In the genomic region with DNA sequence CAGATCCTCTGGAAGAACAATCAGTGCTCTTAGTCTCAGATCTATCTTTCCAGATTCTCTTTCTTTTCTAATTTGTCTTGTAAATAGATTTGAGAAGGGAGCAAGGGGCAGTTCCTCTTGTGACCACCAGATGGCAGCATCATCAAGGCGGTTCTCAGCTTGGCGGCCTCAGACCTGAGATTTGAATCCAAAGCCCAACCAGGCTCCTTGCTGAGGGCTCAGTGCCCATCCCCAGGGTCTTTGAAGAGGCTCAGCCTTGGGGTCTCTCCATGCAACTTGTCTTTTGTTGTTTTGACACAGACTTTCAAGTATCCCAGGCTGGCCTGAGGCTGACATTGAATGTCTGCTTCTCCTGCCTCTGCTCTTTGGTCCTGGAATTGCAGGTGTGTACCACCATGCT, we compare ENCODE assay signal across 10 mouse cellular contexts. TPM values are rescaled to one million over a fixed set of nuclear protein-coding genes. Genes with fewer than 3 reads are reported as not detected.
DNase-seq lines count a peak whose midpoint lies in the region; TF ChIP-seq lines count a peak whose summit lies in the region.
"Had no signal": no experiment of that assay in that cellular context is flagged by ENCODE, and none has a peak within 500 bp of the region (broad histone marks: within the 10 kb centered on the region; RNA-seq: fewer than 3 reads in every experiment).

No protein-coding gene starts in this region.

- H3K4me3 ChIP-seq in spleen, adult 2 months (ENCODE audit: extremely low read depth, insufficient read depth, insufficient read length), result no peak overlapping the region
- H3K4me3 ChIP-seq: hindbrain, embryonic 15.5 days; neural tube, embryonic 13.5 days had no signal

- no peaks in the 10 kb centered on the region for H3K36me3 ChIP-seq in spleen, adult 2 months (ENCODE audit: control insufficient read depth, insufficient read depth, low read length)
- H3K36me3 ChIP-seq: hindbrain, embryonic 15.5 days; neural tube, embryonic 13.5 days had no signal

- H3K4me1 ChIP-seq in spleen, adult 2 months (ENCODE audit: control insufficient read depth, insufficient read depth, insufficient read length), result 0 out of 2 replicates have a peak, but pooled peaks cover 1% of the 10 kb centered on the region

- DNase-seq in heart, adult 18-20 months, result peak; percentile 33 to 76
- no peak for DNase-seq in heart, adult 8-10 months (ENCODE audit: low spot score)
- DNase-seq in spleen, adult 2 months (ENCODE audit: low read depth in 1 of 2, low spot score in 2 of 2), result peak; percentile 21 to 35
- no peak for DNase-seq in spleen, adult 12 weeks (ENCODE audit: low spot score)
- DNase-seq in c-Kit-positive CD71-positive TER-119-positive erythroid progenitor cells, embryonic 14.5 days (ENCODE audit: low spot score), result peak; percentile 56
- DNase-seq in induced T-regulatory cell, adult 2 months (ENCODE audit: low read depth), result peak; percentile 79
- DNase-seq in lung, postnatal 14 days, result peak; percentile 59
- DNase-seq in thymus, postnatal 0 days (ENCODE audit: low spot score), result peak; percentile 52

- peak; percentile 93 for TF ChIP-seq CTCF in spleen, adult 2 months (IDR thresholded peaks at IDR 0.05; ENCODE audit: extremely low read depth, insufficient read depth, insufficient read length, insufficient replicate concordance)

- WGBS in spleen, adult 2 months, result 5% methylated on average over 2 of the region's 2 CpGs

- H3K27me3 ChIP-seq in spleen, adult 2 months (ENCODE audit: control insufficient read depth, insufficient read depth, low read length), result peaks cover 11% of the 10 kb centered on the region

- no peak overlapping the region for H3K27ac ChIP-seq in spleen, adult 2 months (ENCODE audit: insufficient read depth, low read length)
- H3K27ac ChIP-seq: hindbrain, embryonic 15.5 days; neural tube, embryonic 13.5 days had no signal

- no peak for TF ChIP-seq POLR2A in spleen, adult 2 months (IDR thresholded peaks at IDR 0.05; ENCODE audit: low read depth, low read length)

RNA-seq across cellular contexts. Expression of gene Fbxo2, which starts 10.4 kb away (rescaled TPM):
- under 1 TPM; 0.28 to 0.35 TPM for total RNA-seq in heart, adult 18-20 months (2021)
- total RNA-seq in heart, adult 8-10 months (2022), result under 1 TPM; 0.27 to 0.57 (median 0.31) TPM
- 0.14 and 0.28 TPM in 2 replicates for polyA plus RNA-seq in spleen, adult 2 months (2012; rRNA removed)
- polyA plus RNA-seq in thymus, postnatal 0 days (2015; fragmentation: Nextera tagmentation; extraction: Ambion mirVana), result 0.71 and 1.1 TPM in 2 replicates

RNA-seq across cellular contexts. Expression of gene Fbxo44, which starts 10.6 kb away (rescaled TPM):
- 10 to 100 TPM; 22.8 to 23.0 TPM for total RNA-seq in heart, adult 18-20 months (2021)
- 10 to 100 TPM; 25.2 to 33.4 (median 25.5) TPM for total RNA-seq in heart, adult 8-10 months (2022)
- 3.5 and 8.1 TPM in 2 replicates for polyA plus RNA-seq in spleen, adult 2 months (2012; rRNA removed)
- polyA plus RNA-seq in thymus, postnatal 0 days (2015; fragmentation: Nextera tagmentation; extraction: Ambion mirVana), result 10.2 and 10.9 TPM in 2 replicates

RNA-seq across cellular contexts. Expression of gene Fbxo6, which starts 18.9 kb away (rescaled TPM):
- total RNA-seq in heart, adult 18-20 months (2021), result 10 to 100 TPM; 41.0 to 42.1 TPM
- 10 to 100 TPM; 36.1 to 44.0 (median 39.6) TPM for total RNA-seq in heart, adult 8-10 months (2022)
- polyA plus RNA-seq in spleen, adult 2 months (2012; rRNA removed), result 30.8 and 31.6 TPM in 2 replicates
- 36.2 and 37.7 TPM in 2 replicates for polyA plus RNA-seq in thymus, postnatal 0 days (2015; fragmentation: Nextera tagmentation; extraction: Ambion mirVana)

RNA-seq across cellular contexts. Expression of gene Draxin, which starts 40.3 kb away (rescaled TPM):
- under 1 TPM; 0.07 to 0.08 TPM for total RNA-seq in heart, adult 18-20 months (2021)
- total RNA-seq in heart, adult 8-10 months (2022), result under 1 TPM; 0.06 to 0.20 (median 0.07) TPM
- 1.9 and 2.5 TPM in 2 replicates for polyA plus RNA-seq in spleen, adult 2 months (2012; rRNA removed)
- polyA plus RNA-seq in thymus, postnatal 0 days (2015; fragmentation: Nextera tagmentation; extraction: Ambion mirVana), result not detected in 2 replicates

RNA-seq across cellular contexts. Expression of gene Mad2l2, which starts 40.7 kb away (rescaled TPM):
- total RNA-seq in heart, adult 18-20 months (2021), result 10 to 100 TPM; 12.2 to 14.5 TPM
- 10 to 100 TPM in 3 of 4 experiments, 1 to 10 TPM in 1; 6.9 to 13.6 (median 11.7) TPM for total RNA-seq in heart, adult 8-10 months (2022)
- polyA plus RNA-seq in spleen, adult 2 months (2012; rRNA removed), result 21.0 and 24.7 TPM in 2 replicates
- polyA plus RNA-seq in thymus, postnatal 0 days (2015; fragmentation: Nextera tagmentation; extraction: Ambion mirVana), result 42.1 and 46.1 TPM in 2 replicates

Comparison
In these comparisons a context has a peak if more than half of its experiments do, and no peak if none do; other contexts are left out.
1. DNase-seq: peak in heart, adult 18-20 months (2 of 2), spleen, adult 2 months (2 of 2), c-Kit-positive CD71-positive TER-119-positive erythroid progenitor cells, embryonic 14.5 days (single experiment), induced T-regulatory cell, adult 2 months (single experiment), lung, postnatal 14 days (single experiment) and thymus, postnatal 0 days (single experiment); none in heart, adult 8-10 months (single experiment) and spleen, adult 12 weeks (single experiment).